ENCODE assay signal across 9 mouse cellular contexts in genomic region chr7:44471880-44472557, GRCm38 (mm10). TPM values are rescaled to one million over a fixed set of nuclear protein-coding genes. Genes with fewer than 3 reads are reported as not detected.
DNase-seq lines count a peak whose midpoint lies in the region; ATAC-seq and TF ChIP-seq lines count a peak whose summit lies in the region.
"Had no signal": no experiment of that assay in that cellular context is flagged by ENCODE, and none has a peak within 500 bp of the region (broad histone marks: within the 10 kb centered on the region; RNA-seq: fewer than 3 reads in every experiment).

No protein-coding gene starts in this region.

- H3K27me3 ChIP-seq in lung, embryonic 14.5 days (ENCODE audit: insufficient read depth, low read length) = peaks cover 1% of the 10 kb centered on the region; the same call in 1 of the 2 replicates
- H3K27me3 ChIP-seq in heart, embryonic 14.5 days (ENCODE audit: control insufficient read depth, insufficient read depth, low read length) = no peaks in the 10 kb centered on the region

- peak; percentile 77 for DNase-seq in lung, embryonic 14.5 days
- no peak for DNase-seq in lung, postnatal 25 days (ENCODE audit: low spot score)
- peak; percentile 40 to 68 for DNase-seq in gastrocnemius, adult 8-10 months (ENCODE audit: low spot score in 2 of 2)
- peak; percentile 41 for DNase-seq in lung, postnatal 14 days

- peak overlapping the region; percentile 31; the same call in 1 of the 2 replicates for H3K4me2 ChIP-seq in lung, embryonic 14.5 days
- peak overlapping the region; percentile 73 for H3K4me2 ChIP-seq in heart, embryonic 14.5 days (ENCODE audit: low read length)
- H3K4me2 ChIP-seq: embryonic facial prominence, embryonic 13.5 days had no signal

- no peak overlapping the region for H3K4me3 ChIP-seq in lung, embryonic 14.5 days (ENCODE audit: low read depth, low read length)
- peak overlapping the region in 1 of 2 experiments; percentile 54; a peak in 1 of 4 replicates for H3K4me3 ChIP-seq in heart, embryonic 14.5 days (ENCODE audit: control insufficient read depth in 1 of 2, insufficient read depth in 1 of 2, low read depth in 1 of 2, low read length in 2 of 2)
- H3K4me3 ChIP-seq: embryonic facial prominence, embryonic 13.5 days had no signal

- no peaks in the 10 kb centered on the region for H3K9me3 ChIP-seq in lung, embryonic 14.5 days (ENCODE audit: low read depth, low read length)
- no peaks in the 10 kb centered on the region for H3K9me3 ChIP-seq in heart, embryonic 14.5 days (ENCODE audit: control insufficient read depth, low read length)
- H3K9me3 ChIP-seq: embryonic facial prominence, embryonic 13.5 days had no signal

- no peaks in the 10 kb centered on the region for H3K36me3 ChIP-seq in lung, embryonic 14.5 days (ENCODE audit: insufficient read depth)
- H3K36me3 ChIP-seq in heart, embryonic 14.5 days (ENCODE audit: control insufficient read depth, insufficient read depth, low read length) = no peaks in the 10 kb centered on the region
- H3K36me3 ChIP-seq: embryonic facial prominence, embryonic 13.5 days had no signal

- peaks cover 23% of the 10 kb centered on the region for H3K4me1 ChIP-seq in lung, embryonic 14.5 days (ENCODE audit: insufficient read depth)
- peaks cover 52% of the 10 kb centered on the region in 2 experiments for H3K4me1 ChIP-seq in heart, embryonic 14.5 days (ENCODE audit: control insufficient read depth in 2 of 2, insufficient read depth in 2 of 2, low read length in 2 of 2)

- peak overlapping the region; percentile 82 for H3K27ac ChIP-seq in lung, embryonic 14.5 days (ENCODE audit: low read depth)
- H3K27ac ChIP-seq in heart, embryonic 14.5 days (replicated peaks in 1 of 2; ENCODE audit: control insufficient read depth in 1 of 2, insufficient read depth in 1 of 2, low read depth in 2 of 2, low read length in 2 of 2) = peak overlapping the region; percentile 97 to 99
- H3K27ac ChIP-seq: embryonic facial prominence, embryonic 13.5 days; macrophage had no signal

- whole genome bisulfite sequencing in lung, embryonic 14.5 days = 12% methylated on average over 6 of the region's 6 CpGs
- WGBS in heart, embryonic 14.5 days = 14% methylated on average over 6 of the region's 6 CpGs

- TF ChIP-seq CTCF in lung, embryonic 14.5 days (IDR thresholded peaks at IDR 0.05; ENCODE audit: low read depth) = no peak

- ATAC-seq in lung, embryonic 14.5 days (ENCODE audit: insufficient read depth) = peak; percentile 51
- peak; percentile 61 for ATAC-seq in heart, embryonic 14.5 days (ENCODE audit: insufficient number of reproducible peaks, insufficient read depth, low FRiP score, low read depth)
- no peak for ATAC-seq in megakaryocyte-erythroid progenitor cell, adult 5-6 weeks (replicated peaks; ENCODE audit: low FRiP score, low TSS enrichment, poor library complexity, severe bottlenecking)
- no peak for ATAC-seq in megakaryocyte, adult 5-6 weeks (ENCODE audit: poor library complexity, severe bottlenecking)

- H3K9ac ChIP-seq in lung, embryonic 14.5 days = no peak overlapping the region
- peak overlapping the region; percentile 95 for H3K9ac ChIP-seq in heart, embryonic 14.5 days (ENCODE audit: low read length)

RNA-seq across cellular contexts. Expression of gene Josd2, which starts 4.2 kb away (rescaled TPM):
- polyA plus RNA-seq in lung, embryonic 14.5 days (2014; fragmentation: Nextera tagmentation; extraction: Ambion mirVana) = 82.7 and 87.6 TPM in 2 replicates
- total RNA-seq in gastrocnemius, adult 8-10 months (2022) = 10 to 100 TPM; 48.9 to 66.1 (median 56.3) TPM
- polyA plus RNA-seq in heart, embryonic 14.5 days (2014; fragmentation: Nextera tagmentation; extraction: Ambion mirVana) = 128 and 131 TPM in 2 replicates
- 73.4 and 96.5 TPM in 2 replicates for total RNA-seq in megakaryocyte-erythroid progenitor cell, adult 5-6 weeks (2014; fragmentation: Nextera tagmentation)
- total RNA-seq in megakaryocyte-erythroid progenitor cell, adult 5-6 weeks (2017) = 25.0 and 30.6 TPM in 2 replicates
- total RNA-seq in megakaryocyte, adult 5-6 weeks (2015) = 18.2 and 20.3 TPM in 2 replicates
- 12.5 and 14.0 TPM in 2 replicates for total RNA-seq in megakaryocyte, adult 5-6 weeks (2017)

RNA-seq across cellular contexts. Expression of gene Aspdh, which starts 6.8 kb away (rescaled TPM):
- polyA plus RNA-seq in lung, embryonic 14.5 days (2014; fragmentation: Nextera tagmentation; extraction: Ambion mirVana) = 0.28 TPM in 1 of 2 replicates, not detected in the other
- under 1 TPM in 1 of 4 experiments, not detected in 3; 0.29 TPM for total RNA-seq in gastrocnemius, adult 8-10 months (2022)
- polyA plus RNA-seq in heart, embryonic 14.5 days (2014; fragmentation: Nextera tagmentation; extraction: Ambion mirVana) = 0.34 and 1.4 TPM in 2 replicates
- total RNA-seq in megakaryocyte-erythroid progenitor cell, adult 5-6 weeks (2014; fragmentation: Nextera tagmentation) = not detected in 2 replicates
- not detected in 2 replicates for total RNA-seq in megakaryocyte-erythroid progenitor cell, adult 5-6 weeks (2017)
- total RNA-seq in megakaryocyte, adult 5-6 weeks (2015) = not detected in 2 replicates
- not detected in 2 replicates for total RNA-seq in megakaryocyte, adult 5-6 weeks (2017)
- polyA plus RNA-seq: macrophage had no signal

RNA-seq across cellular contexts. Expression of gene Emc10, which starts 24.3 kb away (rescaled TPM):
- 122 and 133 TPM in 2 replicates for polyA plus RNA-seq in lung, embryonic 14.5 days (2014; fragmentation: Nextera tagmentation; extraction: Ambion mirVana)
- total RNA-seq in gastrocnemius, adult 8-10 months (2022) = 10 to 100 TPM; 48.6 to 53.7 (median 51.8) TPM
- polyA plus RNA-seq in heart, embryonic 14.5 days (2014; fragmentation: Nextera tagmentation; extraction: Ambion mirVana) = 101 and 114 TPM in 2 replicates
- 62.8 and 83.9 TPM in 2 replicates for total RNA-seq in megakaryocyte-erythroid progenitor cell, adult 5-6 weeks (2014; fragmentation: Nextera tagmentation)
- 30.1 and 31.1 TPM in 2 replicates for total RNA-seq in megakaryocyte-erythroid progenitor cell, adult 5-6 weeks (2017)
- total RNA-seq in megakaryocyte, adult 5-6 weeks (2015) = 42.4 and 47.4 TPM in 2 replicates
- total RNA-seq in megakaryocyte, adult 5-6 weeks (2017) = 23.1 and 27.4 TPM in 2 replicates

RNA-seq across cellular contexts. Expression of gene Fam71e1, which starts 24.4 kb away (rescaled TPM):
- 9.1 and 11.3 TPM in 2 replicates for polyA plus RNA-seq in lung, embryonic 14.5 days (2014; fragmentation: Nextera tagmentation; extraction: Ambion mirVana)
- 1 to 10 TPM; 3.4 to 5.4 (median 4.4) TPM for total RNA-seq in gastrocnemius, adult 8-10 months (2022)
- 8.7 and 9.2 TPM in 2 replicates for polyA plus RNA-seq in heart, embryonic 14.5 days (2014; fragmentation: Nextera tagmentation; extraction: Ambion mirVana)
- total RNA-seq in megakaryocyte-erythroid progenitor cell, adult 5-6 weeks (2014; fragmentation: Nextera tagmentation) = not detected in 2 replicates
- 0.75 TPM in 1 of 2 replicates, not detected in the other for total RNA-seq in megakaryocyte-erythroid progenitor cell, adult 5-6 weeks (2017)
- total RNA-seq in megakaryocyte, adult 5-6 weeks (2015) = 1.7 and 2.0 TPM in 2 replicates
- 0.12 TPM in 1 of 2 replicates, not detected in the other for total RNA-seq in megakaryocyte, adult 5-6 weeks (2017)

RNA-seq across cellular contexts. Expression of gene Lrrc4b, which starts 43.2 kb away (rescaled TPM):
- 1.5 TPM in 2 replicates for polyA plus RNA-seq in lung, embryonic 14.5 days (2014; fragmentation: Nextera tagmentation; extraction: Ambion mirVana)
- under 1 TPM; 0.10 to 0.27 (median 0.11) TPM for total RNA-seq in gastrocnemius, adult 8-10 months (2022)
- polyA plus RNA-seq in heart, embryonic 14.5 days (2014; fragmentation: Nextera tagmentation; extraction: Ambion mirVana) = 4.1 and 4.5 TPM in 2 replicates
- total RNA-seq in megakaryocyte-erythroid progenitor cell, adult 5-6 weeks (2014; fragmentation: Nextera tagmentation) = not detected in 2 replicates
- not detected in 2 replicates for total RNA-seq in megakaryocyte-erythroid progenitor cell, adult 5-6 weeks (2017)
- not detected in 2 replicates for total RNA-seq in megakaryocyte, adult 5-6 weeks (2015)
- total RNA-seq in megakaryocyte, adult 5-6 weeks (2017) = not detected in 2 replicates
- polyA plus RNA-seq: macrophage had no signal

Comparison
In these comparisons a context has a peak if more than half of its experiments do, and no peak if none do; other contexts are left out.
1. ATAC-seq: peak in lung, embryonic 14.5 days (single experiment) and heart, embryonic 14.5 days (single experiment); none in megakaryocyte-erythroid progenitor cell, adult 5-6 weeks (single experiment) and megakaryocyte, adult 5-6 weeks (single experiment).